Mouse (Mus musculus) gastrocnemius, adult 2 months (tissue): ENCODE results near the gene Caml. TPM values are rescaled to one million over a fixed set of nuclear protein-coding genes. Genes with fewer than 3 reads are reported as not detected.
A peak's percentile ranks its signal among the peaks of the same experiment; 100 is the strongest.
"Not testable (repeated sequence)": the region's sequence is repeated elsewhere in the genome, so short reads cannot be mapped to it uniquely, and the experiment has no call there.

ENCODE experiments used
- DNase-seq: peaks from one replicate; pipeline ENCODE4 v3.0.0; 2022
- H3K27ac ChIP-seq: fragments of 200-600 bp; 2 replicates; pipeline ENCODE4 v1.8.1; 2022; ENCODE audit warnings: mild to moderate bottlenecking
- H3K4me3 ChIP-seq: fragments of 200-600 bp; 2 replicates; pipeline ENCODE4 v1.8.1; 2022; ENCODE audit warnings: mild to moderate bottlenecking, moderate library complexity
- CTCF ChIP-seq: fragments of 200-600 bp; IDR thresholded peaks from 2 replicates; pipeline ENCODE4 v1.8.1; 2022; ENCODE audit warnings: antibody characterized with exemption, mild to moderate bottlenecking, moderate library complexity
- intact Hi-C: fragments of 180-260 bp; cut with DNase I; formaldehyde crosslinking; loops from one replicate; pipeline ENCODE4 v1.15.1; 2025
- total RNA-seq, 2 experiments: library from RNA; stranded (reverse); gene quantifications; 2 replicates each; pipeline ENCODE4 v1.2.3; 2021

The Caml gene
- total RNA-seq, 2 experiments from 2014 or later, result 9.7 to 9.9 TPM

- Histone ChIP-seq H3K27ac (peak overlapping the region; percentile 92), H3K4me3 (peak overlapping the region; percentile 92)
- intact Hi-C loops, result no loop called here
- no peak for DNase-seq
- TF ChIP-seq CTCF, result no peak
These were observed 12.4 kb downstream of the Caml start for GRCm38 (mm10) chr13:55635146-55635571.

GRCm38 (mm10) chr13:55636185-55636983, 13.6 kb downstream of the Caml start:
- Histone ChIP-seq H3K4me3 (no peak overlapping the region; the same call in 1 of the 2 replicates), H3K27ac (no peak overlapping the region)
- intact Hi-C loops, result no loop called here
- no peak for TF ChIP-seq CTCF
- DNase-seq, result no peak

GRCm38 (mm10) chr13:55640480-55640879, 17.7 kb downstream of the Caml start:
- intact Hi-C loops, result loop anchor here (1.0 to 5.0 kb wide), 3 partner anchors 18 to 52 kb away; partner anchors contain the start of genes B230219D22Rik and Caml

GRCm38 (mm10) chr13:55644525-55644924, 21.7 kb downstream of the Caml start:
- H3K27ac ChIP-seq, result no peak overlapping the region
- no peak for DNase-seq
- intact Hi-C loops, result loop anchor here (5.0 kb wide), 1 partner anchor 48 kb away; the partner anchor contains the start of gene B230219D22Rik
- H3K4me3 ChIP-seq, result no peak overlapping the region
- peak; percentile 36; the same call in 1 of the 2 replicates for TF ChIP-seq CTCF

More at GRCm38 (mm10) chr13:55640480-55640879, 17.7 kb downstream of the Caml start:
- DNase-seq, result peak; percentile 76
- H3K27ac ChIP-seq, H3K4me3 ChIP-seq: not testable (repeated sequence)
- peak; percentile 85 for TF ChIP-seq CTCF

- Histone ChIP-seq H3K27ac (no peak overlapping the region), H3K4me3 (no peak overlapping the region)
- no peak; the same call in 1 of the 2 replicates for TF ChIP-seq CTCF
- DNase-seq, result no peak
- intact Hi-C loops, result no loop called here
These were observed 27.3 kb downstream of the Caml start for GRCm38 (mm10) chr13:55650098-55650497.

- no peak overlapping the region for H3K27ac ChIP-seq
- no peak for TF ChIP-seq CTCF
- no peak overlapping the region for H3K4me3 ChIP-seq
- intact Hi-C loops, result no loop called here
- DNase-seq, result no peak
These were observed 28.2 kb downstream of the Caml start for GRCm38 (mm10) chr13:55650980-55651379.

- peak; percentile 63 for TF ChIP-seq CTCF
- peak; percentile 44 for DNase-seq
- intact Hi-C loops, result loop anchor here (2.0 kb wide), 1 partner anchor 60 kb away; no protein-coding TSS in a partner anchor
- Histone ChIP-seq H3K4me3 (no peak overlapping the region), H3K27ac (no peak overlapping the region)
These were observed 45.7 kb downstream of the Caml start for GRCm38 (mm10) chr13:55668550-55668949.

- H3K4me3 ChIP-seq, result no peak overlapping the region
- no peak overlapping the region for H3K27ac ChIP-seq
- no peak for TF ChIP-seq CTCF
- DNase-seq, result no peak
- intact Hi-C loops, result no loop called here
These were observed 49.9 kb downstream of the Caml start for GRCm38 (mm10) chr13:55672711-55673110.

- H3K4me3 ChIP-seq, result no peak overlapping the region
- intact Hi-C loops, result no loop called here
- no peak for DNase-seq
- no peak overlapping the region for H3K27ac ChIP-seq
- TF ChIP-seq CTCF, result no peak
These were observed 54.6 kb downstream of the Caml start for GRCm38 (mm10) chr13:55677364-55677763.

Other genes with a start within 250 kb of the Caml start
- gene Slc34a1, start 224.8 kb upstream of the Caml start, total RNA-seq, result not detected
- gene Pfn3, start 207.8 kb upstream of the Caml start, total RNA-seq, result not detected
- not detected for gene F12, start 196.2 kb upstream of the Caml start, total RNA-seq
- 1 to 10 TPM; 9.6 to 10.0 TPM for gene Grk6, start 177.9 kb upstream of the Caml start, total RNA-seq
- gene Prr7, start 158.7 kb upstream of the Caml start, total RNA-seq, result under 1 TPM; 0.18 to 0.22 TPM
- 1 to 10 TPM; 4.9 to 7.7 TPM for gene Dbn1, start 134.9 kb upstream of the Caml start, total RNA-seq
- 100 to 1,000 TPM; 424 to 537 TPM for gene Pdlim7, start 109.3 kb upstream of the Caml start, total RNA-seq
- gene Dok3, start 93.7 kb upstream of the Caml start, total RNA-seq, result 1 to 10 TPM in 1 of 2 experiments, under 1 TPM in 1; 0.77 to 1.5 TPM
- gene Ddx41, start 86.3 kb upstream of the Caml start, total RNA-seq, result 10 to 100 TPM; 10.6 to 11.5 TPM
- 10 to 100 TPM; 14.4 to 16.6 TPM for gene Fam193b, start 51.9 kb upstream of the Caml start, total RNA-seq
- 10 to 100 TPM; 53.3 to 77.0 TPM for gene Tmed9, start 49.3 kb upstream of the Caml start, total RNA-seq
- 1 to 10 TPM; 5.9 to 7.1 TPM for gene B4galt7, start 23.1 kb upstream of the Caml start, total RNA-seq
- 10 to 100 TPM; 20.9 to 26.9 TPM for gene Ddx46, start 12.0 kb downstream of the Caml start, total RNA-seq
- 10 to 100 TPM; 29.4 to 33.2 TPM for gene B230219D22Rik, start 70.1 kb downstream of the Caml start, total RNA-seq
- gene Txndc15, start 91.6 kb downstream of the Caml start, total RNA-seq, result 10 to 100 TPM; 33.3 to 34.4 TPM
- gene Pcbd2, start 104.4 kb downstream of the Caml start, total RNA-seq, result 10 to 100 TPM; 18.2 to 25.7 TPM
- under 1 TPM; 0.23 to 0.39 TPM for gene Catsper3, start 161.6 kb downstream of the Caml start, total RNA-seq
- gene Pitx1, start 213.2 kb downstream of the Caml start, total RNA-seq, result under 1 TPM; 0.15 to 0.22 TPM